Mouse (Mus musculus): ENCODE results near the gene Trex1. TPM values are rescaled to one million over a fixed set of nuclear protein-coding genes. Genes with fewer than 3 reads are reported as not detected.

Gene Trex1
- polyA plus RNA-seq, 1 experiment from 2014 or later, result 13.6 TPM

GRCm38 (mm10) chr9:109016973-109017604, 42.4 kb downstream of the Trex1 start:
- Histone ChIP-seq H3K9me3 (ENCODE audit: control insufficient read depth, low read length) (no peaks in the 10 kb centered on the region), H3K36me3 (ENCODE audit: control insufficient read depth, insufficient read depth, low read length) (0 out of 2 replicates have a peak, but pooled peaks cover 6% of the 10 kb centered on the region), H3K27me3 (replicated peaks; ENCODE audit: control insufficient read depth, insufficient read depth, low read length) (no peaks in the 10 kb centered on the region), H3K9ac (ENCODE audit: low read depth, low read length) (no peak overlapping the region), H3K27ac (ENCODE audit: low read depth, low read length) (no peak overlapping the region), H3K4me2 (ENCODE audit: low read length) (no peak overlapping the region), H3K4me1 (ENCODE audit: control insufficient read depth, insufficient read depth, low read depth, low read length) (no peaks in the 10 kb centered on the region), H3K4me3 (ENCODE audit: low read length) (no peak overlapping the region)
- ATAC-seq, result no peak
- WGBS, result 68% methylated on average over 11 of the region's 11 CpGs

GRCm38 (mm10) chr9:109015397-109015796, 44.1 kb downstream of the Trex1 start:
- no peak for ATAC-seq
- Histone ChIP-seq H3K9me3 (ENCODE audit: control insufficient read depth, low read length) (no peaks in the 10 kb centered on the region), H3K4me2 (ENCODE audit: low read length) (no peak overlapping the region), H3K4me3 (ENCODE audit: low read length) (no peak overlapping the region), H3K27ac (ENCODE audit: low read depth, low read length) (no peak overlapping the region), H3K9ac (ENCODE audit: low read depth, low read length) (no peak overlapping the region), H3K36me3 (ENCODE audit: control insufficient read depth, insufficient read depth, low read length) (0 out of 2 replicates have a peak, but pooled peaks cover 6% of the 10 kb centered on the region), H3K4me1 (ENCODE audit: control insufficient read depth, insufficient read depth, low read depth, low read length) (no peaks in the 10 kb centered on the region), H3K27me3 (replicated peaks; ENCODE audit: control insufficient read depth, insufficient read depth, low read length) (no peaks in the 10 kb centered on the region)
- 74% methylated on average over 8 of the region's 8 CpGs for WGBS

GRCm38 (mm10) chr9:109010316-109010690, 49.2 kb downstream of the Trex1 start:
- H3K36me3 ChIP-seq (ENCODE audit: control insufficient read depth, insufficient read depth, low read length), result peaks cover 9% of the 10 kb centered on the region; the same call in 1 of the 2 replicates

GRCm38 (mm10) chr9:109009636-109010315, 49.8 kb downstream of the Trex1 start:
- Histone ChIP-seq H3K27me3 (replicated peaks; ENCODE audit: control insufficient read depth, insufficient read depth, low read length) (no peaks in the 10 kb centered on the region), H3K36me3 (ENCODE audit: control insufficient read depth, insufficient read depth, low read length) (peaks cover 9% of the 10 kb centered on the region; the same call in 1 of the 2 replicates), H3K4me1 (ENCODE audit: control insufficient read depth, insufficient read depth, low read depth, low read length) (no peaks in the 10 kb centered on the region), H3K27ac (ENCODE audit: low read depth, low read length) (no peak overlapping the region), H3K4me2 (ENCODE audit: low read length) (no peak overlapping the region), H3K9me3 (ENCODE audit: control insufficient read depth, low read length) (no peaks in the 10 kb centered on the region), H3K9ac (ENCODE audit: low read depth, low read length) (no peak overlapping the region), H3K4me3 (ENCODE audit: low read length) (no peak overlapping the region)
- ATAC-seq, result no peak
- 57% methylated on average over 17 of the region's 17 CpGs for WGBS

More at GRCm38 (mm10) chr9:109010316-109010690, 49.2 kb downstream of the Trex1 start:
- Histone ChIP-seq H3K27ac (ENCODE audit: low read depth, low read length) (no peak overlapping the region), H3K4me2 (ENCODE audit: low read length) (no peak overlapping the region), H3K4me1 (ENCODE audit: control insufficient read depth, insufficient read depth, low read depth, low read length) (no peaks in the 10 kb centered on the region), H3K9me3 (ENCODE audit: control insufficient read depth, low read length) (no peaks in the 10 kb centered on the region), H3K9ac (ENCODE audit: low read depth, low read length) (no peak overlapping the region), H3K27me3 (replicated peaks; ENCODE audit: control insufficient read depth, insufficient read depth, low read length) (no peaks in the 10 kb centered on the region), H3K4me3 (ENCODE audit: low read length) (no peak overlapping the region)
- WGBS, result 84% methylated on average over 14 of the region's 14 CpGs
- ATAC-seq, result no peak

- no peaks in the 10 kb centered on the region for H3K9me3 ChIP-seq (ENCODE audit: control insufficient read depth, low read length)
- H3K4me2 ChIP-seq (ENCODE audit: low read length), result no peak overlapping the region
- peaks cover 9% of the 10 kb centered on the region; the same call in 1 of the 2 replicates for H3K36me3 ChIP-seq (ENCODE audit: control insufficient read depth, insufficient read depth, low read length)
- no peak overlapping the region for H3K4me3 ChIP-seq (ENCODE audit: low read length)
- no peak for ATAC-seq
- no peak overlapping the region for H3K27ac ChIP-seq (ENCODE audit: low read depth, low read length)
- WGBS, result 67% methylated on average over 10 of the region's 10 CpGs
- H3K4me1 ChIP-seq (ENCODE audit: control insufficient read depth, insufficient read depth, low read depth, low read length), result no peaks in the 10 kb centered on the region
- no peaks in the 10 kb centered on the region for H3K27me3 ChIP-seq (replicated peaks; ENCODE audit: control insufficient read depth, insufficient read depth, low read length)
- no peak overlapping the region for H3K9ac ChIP-seq (ENCODE audit: low read depth, low read length)
Measured at GRCm38 (mm10) chr9:109008994-109009635, 50.4 kb downstream of the Trex1 start.

GRCm38 (mm10) chr9:109008081-109008480, 51.5 kb downstream of the Trex1 start:
- ATAC-seq, result no peak

More at GRCm38 (mm10) chr9:109008081-109008480, 51.5 kb downstream of the Trex1 start:
- no peak overlapping the region for H3K27ac ChIP-seq (ENCODE audit: low read depth, low read length)
- no peaks in the 10 kb centered on the region for H3K27me3 ChIP-seq (replicated peaks; ENCODE audit: control insufficient read depth, insufficient read depth, low read length)
- peaks cover 3% of the 10 kb centered on the region; the same call in 1 of the 2 replicates for H3K36me3 ChIP-seq (ENCODE audit: control insufficient read depth, insufficient read depth, low read length)
- WGBS, result 79% methylated on average over 9 of the region's 9 CpGs
- H3K4me1 ChIP-seq (ENCODE audit: control insufficient read depth, insufficient read depth, low read depth, low read length), result no peaks in the 10 kb centered on the region
- no peaks in the 10 kb centered on the region for H3K9me3 ChIP-seq (ENCODE audit: control insufficient read depth, low read length)
- H3K4me3 ChIP-seq (ENCODE audit: low read length), result no peak overlapping the region
- no peak overlapping the region for H3K4me2 ChIP-seq (ENCODE audit: low read length)
- no peak overlapping the region for H3K9ac ChIP-seq (ENCODE audit: low read depth, low read length)

Other genes with a start within 250 kb of the Trex1 start
- 11.6 and 12.8 TPM in 2 replicates for gene Celsr3, start 233.4 kb downstream of the Trex1 start, polyA plus RNA-seq (2015; fragmentation: Nextera tagmentation; extraction: Ambion mirVana)
- gene Slc26a6, start 206.5 kb downstream of the Trex1 start, polyA plus RNA-seq (2015; fragmentation: Nextera tagmentation; extraction: Ambion mirVana), result 21.9 and 22.2 TPM in 2 replicates
- gene Tmem89, start 145.1 kb downstream of the Trex1 start, polyA plus RNA-seq (2015; fragmentation: Nextera tagmentation; extraction: Ambion mirVana), result 0.17 TPM in 1 of 2 replicates, not detected in the other
- gene Uqcrc1, start 123.1 kb downstream of the Trex1 start, polyA plus RNA-seq (2015; fragmentation: Nextera tagmentation; extraction: Ambion mirVana), result 521 and 553 TPM in 2 replicates
- gene Col7a1, start 106.1 kb downstream of the Trex1 start, polyA plus RNA-seq (2015; fragmentation: Nextera tagmentation; extraction: Ambion mirVana), result 1.5 and 1.7 TPM in 2 replicates
- not detected in 2 replicates for gene Ucn2, start 73.7 kb downstream of the Trex1 start, polyA plus RNA-seq (2015; fragmentation: Nextera tagmentation; extraction: Ambion mirVana)
- gene Pfkfb4, start 68.0 kb downstream of the Trex1 start, polyA plus RNA-seq (2015; fragmentation: Nextera tagmentation; extraction: Ambion mirVana), result 31.3 and 31.9 TPM in 2 replicates
- gene Shisa5, start 21.2 kb downstream of the Trex1 start, polyA plus RNA-seq (2015; fragmentation: Nextera tagmentation; extraction: Ambion mirVana), result 83.2 and 87.5 TPM in 2 replicates
- gene Atrip, start 14.4 kb upstream of the Trex1 start, polyA plus RNA-seq (2015; fragmentation: Nextera tagmentation; extraction: Ambion mirVana), result 30.0 and 31.8 TPM in 2 replicates
- gene Ccdc51, start 22.8 kb upstream of the Trex1 start, polyA plus RNA-seq (2015; fragmentation: Nextera tagmentation; extraction: Ambion mirVana), result 12.5 and 13.1 TPM in 2 replicates
- gene Tma7, start 22.9 kb upstream of the Trex1 start, polyA plus RNA-seq (2015; fragmentation: Nextera tagmentation; extraction: Ambion mirVana), result 586 and 663 TPM in 2 replicates
- gene Plxnb1, start 35.7 kb upstream of the Trex1 start, polyA plus RNA-seq (2015; fragmentation: Nextera tagmentation; extraction: Ambion mirVana), result 12.6 and 18.2 TPM in 2 replicates
- not detected in 2 replicates for gene Fbxw21, start 102.3 kb upstream of the Trex1 start, polyA plus RNA-seq (2015; fragmentation: Nextera tagmentation; extraction: Ambion mirVana)
- not detected in 2 replicates for gene Fbxw13, start 136.2 kb upstream of the Trex1 start, polyA plus RNA-seq (2015; fragmentation: Nextera tagmentation; extraction: Ambion mirVana)
- gene Fbxw20, start 175.0 kb upstream of the Trex1 start, polyA plus RNA-seq (2015; fragmentation: Nextera tagmentation; extraction: Ambion mirVana), result 0.10 TPM in 1 of 2 replicates, not detected in the other
- not detected in 2 replicates for gene Fbxw14, start 227.9 kb upstream of the Trex1 start, polyA plus RNA-seq (2015; fragmentation: Nextera tagmentation; extraction: Ambion mirVana)

Data from hindbrain, embryonic 16.5 days (tissue).